Mouse (Mus musculus): ENCODE measurements at regions not wholly inside any gene's neighbourhood (a gene's known extent, or its start where the extent isn't known, plus 50 kb on each side); places are given as distances from the start of the nearest gene placed in this dataset.

- 26% methylated on average over 2 of the region's 2 CpGs for WGBS
- H3K4me1 ChIP-seq = peaks cover 5% of the 10 kb centered on the region; the same call in 1 of the 2 replicates
- peak; percentile 97 for ATAC-seq (ENCODE audit: low FRiP score, low read depth)
- no peaks in the 10 kb centered on the region for H3K36me3 ChIP-seq
- no peak overlapping the region for H3K27ac ChIP-seq (replicated peaks)
- H3K9me3 ChIP-seq = no peaks in the 10 kb centered on the region
- H3K4me2 ChIP-seq (replicated peaks) = no peak overlapping the region
- no peaks in the 10 kb centered on the region for H3K27me3 ChIP-seq
- no peak overlapping the region for H3K4me3 ChIP-seq
- no peak overlapping the region for H3K9ac ChIP-seq (replicated peaks)
Observed at GRCm38 (mm10) chr8:99591308-99592004, 175.2 kb upstream of the Cdh8 start.

GRCm38 (mm10) chr8:99544102-99544501 lies 127.8 kb upstream of the Cdh8 start:
- WGBS = 86% methylated on average over 1 of the region's 1 CpGs
- no peaks in the 10 kb centered on the region for H3K27me3 ChIP-seq

GRCm38 (mm10) chr8:99532686-99533415 lies 116.6 kb upstream of the Cdh8 start:
- H3K4me1 ChIP-seq = no peaks in the 10 kb centered on the region
- no peak overlapping the region for H3K27ac ChIP-seq (replicated peaks)
- H3K36me3 ChIP-seq = no peaks in the 10 kb centered on the region
- H3K4me3 ChIP-seq = no peak overlapping the region
- ATAC-seq (ENCODE audit: low FRiP score, low read depth) = no peak
- no peaks in the 10 kb centered on the region for H3K9me3 ChIP-seq
- no peak overlapping the region for H3K9ac ChIP-seq (replicated peaks)
- H3K27me3 ChIP-seq = no peaks in the 10 kb centered on the region
- H3K4me2 ChIP-seq (replicated peaks) = no peak overlapping the region
- 77% methylated on average over 8 of the region's 8 CpGs for WGBS

More at GRCm38 (mm10) chr8:99544102-99544501, 127.8 kb upstream of the Cdh8 start:
- H3K36me3 ChIP-seq = no peaks in the 10 kb centered on the region
- no peaks in the 10 kb centered on the region for H3K4me1 ChIP-seq
- no peak overlapping the region for H3K27ac ChIP-seq (replicated peaks)
- H3K4me2 ChIP-seq (replicated peaks) = no peak overlapping the region
- ATAC-seq (ENCODE audit: low FRiP score, low read depth) = no peak
- H3K9ac ChIP-seq (replicated peaks) = no peak overlapping the region
- no peaks in the 10 kb centered on the region for H3K9me3 ChIP-seq
- H3K4me3 ChIP-seq = no peak overlapping the region

GRCm38 (mm10) chr8:99502055-99502454 lies 85.8 kb upstream of the Cdh8 start:
- Histone ChIP-seq H3K4me3 (no peak overlapping the region), H3K4me1 (no peaks in the 10 kb centered on the region), H3K9me3 (no peaks in the 10 kb centered on the region), H3K9ac (replicated peaks) (no peak overlapping the region), H3K27ac (replicated peaks) (no peak overlapping the region), H3K4me2 (replicated peaks) (no peak overlapping the region), H3K36me3 (no peaks in the 10 kb centered on the region), H3K27me3 (no peaks in the 10 kb centered on the region)
- no peak for ATAC-seq (ENCODE audit: low FRiP score, low read depth)
- WGBS = 88% methylated on average over 3 of the region's 3 CpGs

Data from midbrain, embryonic 12.5 days (tissue).